Mouse (Mus musculus): ENCODE results near the gene Ifit3. TPM values are rescaled to one million over a fixed set of nuclear protein-coding genes. Genes with fewer than 3 reads are reported as not detected.
A peak's percentile ranks its signal among the peaks of the same experiment; 100 is the strongest.

Ifit3 gene
- polyA plus RNA-seq, 1 experiment from 2014 or later: 0.24 TPM

DNA sequence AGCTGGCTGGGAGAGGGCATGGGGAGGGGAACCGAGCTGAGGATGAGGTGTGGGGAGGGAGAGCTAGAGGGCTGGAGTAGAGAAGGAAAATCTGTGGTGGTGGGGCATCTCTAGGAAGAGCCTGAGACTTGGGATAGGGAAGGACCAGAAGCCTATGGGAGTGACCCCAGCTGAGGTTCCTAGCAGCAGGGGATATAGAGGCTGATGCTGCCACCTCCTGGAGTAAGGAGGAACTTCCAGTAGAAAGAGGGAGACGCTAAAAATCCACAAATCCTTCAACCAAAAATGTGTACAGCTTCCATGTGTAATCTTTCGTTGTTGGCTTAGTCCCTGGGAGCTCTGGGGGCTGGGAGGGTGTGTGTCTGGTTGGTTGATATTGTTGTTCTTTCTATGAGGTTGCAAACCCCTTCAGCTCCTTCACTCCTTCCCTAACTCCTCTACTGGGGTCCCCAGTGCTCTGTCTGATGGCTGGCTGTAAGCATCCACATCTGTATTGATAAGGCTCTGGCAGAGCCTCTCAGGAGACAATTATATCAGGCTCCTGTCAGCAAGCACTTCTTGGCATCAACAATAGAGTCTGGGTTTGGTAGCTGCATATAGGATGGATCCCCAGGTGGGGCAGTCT lies 53.7 kb downstream of the Ifit3 start:
- Histone ChIP-seq H3K4me2 (no peak overlapping the region), H3K27me3 (no peaks in the 10 kb centered on the region), H3K4me1 (no peaks in the 10 kb centered on the region), H3K27ac (no peak overlapping the region), H3K4me3 (replicated peaks) (no peak overlapping the region), H3K9ac (no peak overlapping the region), H3K36me3 (replicated peaks) (no peaks in the 10 kb centered on the region), H3K9me3 (no peaks in the 10 kb centered on the region)
- ATAC-seq (ENCODE audit: low FRiP score): peak; percentile 75
- WGBS: 14% methylated on average over 3 of the region's 3 CpGs

Other genes with a start within 250 kb of the Ifit3 start
- 1.9 and 2.3 TPM in 2 replicates for gene Ch25h, start 108.4 kb upstream of the Ifit3 start, polyA plus RNA-seq (2016; fragmentation: Nextera tagmentation; extraction: Ambion mirVana)
- 16.1 and 16.8 TPM in 2 replicates for gene Lipa, start 56.1 kb upstream of the Ifit3 start, polyA plus RNA-seq (2016; fragmentation: Nextera tagmentation; extraction: Ambion mirVana)
- 6.1 and 6.3 TPM in 2 replicates for gene Ifit2, start 32.8 kb upstream of the Ifit3 start, polyA plus RNA-seq (2016; fragmentation: Nextera tagmentation; extraction: Ambion mirVana)
- 0.14 and 0.36 TPM in 2 replicates for gene Ifit1bl1, start 18.4 kb downstream of the Ifit3 start, polyA plus RNA-seq (2016; fragmentation: Nextera tagmentation; extraction: Ambion mirVana)
- 0.09 TPM in 1 of 2 replicates, not detected in the other for gene Ifit3b, start 24.4 kb downstream of the Ifit3 start, polyA plus RNA-seq (2016; fragmentation: Nextera tagmentation; extraction: Ambion mirVana)
- not detected in 2 replicates for gene Ifit1bl2, start 57.2 kb downstream of the Ifit3 start, polyA plus RNA-seq (2016; fragmentation: Nextera tagmentation; extraction: Ambion mirVana)
- 0.11 and 0.17 TPM in 2 replicates for gene Ifit1, start 57.3 kb downstream of the Ifit3 start, polyA plus RNA-seq (2016; fragmentation: Nextera tagmentation; extraction: Ambion mirVana)
- gene Slc16a12, start 163.8 kb downstream of the Ifit3 start, polyA plus RNA-seq (2016; fragmentation: Nextera tagmentation; extraction: Ambion mirVana): 1.0 and 1.3 TPM in 2 replicates

Measured in forebrain, embryonic 12.5 days (tissue).